Mouse (Mus musculus) thymus, adult 2 months (tissue): ENCODE results near the gene Mob1a. TPM values are rescaled to one million over a fixed set of nuclear protein-coding genes. Genes with fewer than 3 reads are reported as not detected.

Experiments used
- DNase-seq: peaks from one replicate; pipeline ENCODE4 v3.0.0; 2021
- H3K27ac ChIP-seq: fragments of 200-500 bp; 2 replicates; pipeline ENCODE4 v1.5.1; 2012; ENCODE audit warnings: low read length, control low read depth; ENCODE audit not compliant: control insufficient read depth, insufficient read depth
- H3K27me3 ChIP-seq: fragments of 200-500 bp; 2 replicates; pipeline ENCODE4 v1.6.1; 2012; ENCODE audit warnings: mild to moderate bottlenecking, low read length, moderate library complexity, mixed read lengths; ENCODE audit not compliant: control insufficient read depth, insufficient read depth
- H3K36me3 ChIP-seq: fragments of 200-500 bp; 2 replicates; pipeline ENCODE4 v1.6.1; 2012; ENCODE audit warnings: mild to moderate bottlenecking, low read length, moderate library complexity; ENCODE audit not compliant: control insufficient read depth, insufficient read depth
- H3K4me1 ChIP-seq: fragments of 200-500 bp; replicated peaks from 2 replicates; pipeline ENCODE4 v1.6.1; 2012; ENCODE audit warnings: low read length; ENCODE audit not compliant: control insufficient read depth, insufficient read depth
- H3K4me3 ChIP-seq: fragments of 200-500 bp; 2 replicates; pipeline ENCODE4 v1.5.1; 2012; ENCODE audit warnings: mild to moderate bottlenecking, low read length, control low read depth, moderate library complexity; ENCODE audit not compliant: control insufficient read depth, insufficient read depth
- CTCF ChIP-seq: fragments of 200-500 bp; IDR thresholded peaks from 2 replicates; pipeline ENCODE4 v1.5.1; 2012; ENCODE audit warnings: mild to moderate bottlenecking, control low read depth, low read length, moderate library complexity, borderline replicate concordance; ENCODE audit not compliant: control insufficient read depth, poor library complexity, insufficient read depth; ENCODE audit errors: extremely low read depth
- POLR2A ChIP-seq: fragments of 200-500 bp; IDR thresholded peaks from 2 replicates; pipeline ENCODE4 v1.6.1; 2012; ENCODE audit warnings: mild to moderate bottlenecking, low read length, control low read depth, moderate library complexity; ENCODE audit not compliant: control insufficient read depth, poor library complexity, insufficient read depth; ENCODE audit errors: extremely low read depth
- WGBS: fragments of 180-500 bp; shearing (Covaris S2); methylation state at CpG from one replicate; pipeline ENCODE4 v1.1.7; 2018; 5-methylcytosine and 5-hydroxymethylcytosine counted together
- polyA plus RNA-seq: library from polyadenylated mRNA; depleted of rRNA; stranded (reverse); fragments of >200 nt; gene quantifications from 2 replicates; pipeline ENCODE4 v1.2.3, GENCODE M21; 2012

Mob1a gene
- polyA plus RNA-seq, 1 experiment = 49.1 TPM

GRCm38 (mm10) chr6:83317108-83317741 lies 8.6 kb upstream of the Mob1a start:
- TF ChIP-seq CTCF = peak; percentile 91; the same call in 1 of the 2 replicates
- peak; percentile 48 for TF ChIP-seq POLR2A
- peaks cover 10% of the 10 kb centered on the region for H3K4me1 ChIP-seq
- H3K27ac ChIP-seq = no peak overlapping the region
- WGBS = under 1% methylated on average over 52 of the region's 52 CpGs
- H3K27me3 ChIP-seq = no peaks in the 10 kb centered on the region
- peak overlapping the region; percentile 100 for H3K4me3 ChIP-seq
- peak; percentile 95 for DNase-seq
- no peaks in the 10 kb centered on the region for H3K36me3 ChIP-seq

- Histone ChIP-seq H3K27me3 (no peaks in the 10 kb centered on the region), H3K4me3 (no peak overlapping the region), H3K36me3 (no peaks in the 10 kb centered on the region), H3K4me1 (peaks cover 5% of the 10 kb centered on the region), H3K27ac (no peak overlapping the region)
- DNase-seq = no peak
- WGBS = 18% methylated on average over 1 of the region's 1 CpGs
- TF ChIP-seq POLR2A (no peak), CTCF (no peak)
Observed at GRCm38 (mm10) chr6:83321927-83322326, 3.9 kb upstream of the Mob1a start.

- Histone ChIP-seq H3K4me3 (no peak overlapping the region), H3K27me3 (no peaks in the 10 kb centered on the region), H3K27ac (no peak overlapping the region), H3K4me1 (peaks cover 5% of the 10 kb centered on the region), H3K36me3 (no peaks in the 10 kb centered on the region)
- DNase-seq = no peak
- WGBS = 55% methylated on average over 2 of the region's 2 CpGs
- TF ChIP-seq POLR2A (no peak), CTCF (no peak)
Observed at GRCm38 (mm10) chr6:83322794-83323193, 3.0 kb upstream of the Mob1a start.

GRCm38 (mm10) chr6:83323652-83324419 lies 2.0 kb upstream of the Mob1a start:
- Histone ChIP-seq H3K27ac (no peak overlapping the region), H3K4me3 (no peak overlapping the region), H3K36me3 (peaks cover 1% of the 10 kb centered on the region; the same call in 1 of the 2 replicates), H3K27me3 (no peaks in the 10 kb centered on the region), H3K4me1 (peaks cover 5% of the 10 kb centered on the region)
- DNase-seq = no peak
- TF ChIP-seq CTCF (no peak), POLR2A (no peak)
- WGBS = 61% methylated on average over 8 of the region's 8 CpGs

- Histone ChIP-seq H3K4me1 (peaks cover 5% of the 10 kb centered on the region), H3K27ac (no peak overlapping the region), H3K36me3 (peaks cover 22% of the 10 kb centered on the region), H3K4me3 (peak overlapping the region; percentile 77), H3K27me3 (no peaks in the 10 kb centered on the region)
- under 1% methylated on average over 6 of the region's 6 CpGs for WGBS
- no peak for DNase-seq
- TF ChIP-seq CTCF (no peak), POLR2A (no peak)
Observed at GRCm38 (mm10) chr6:83326394-83326736, 549 bp downstream of the Mob1a start.

- Histone ChIP-seq H3K4me3 (peak overlapping the region; percentile 77; the same call in 1 of the 2 replicates), H3K27ac (no peak overlapping the region), H3K4me1 (peaks cover 5% of the 10 kb centered on the region), H3K27me3 (no peaks in the 10 kb centered on the region), H3K36me3 (peaks cover 26% of the 10 kb centered on the region)
- TF ChIP-seq POLR2A (no peak), CTCF (no peak)
- no peak for DNase-seq
- 33% methylated on average over 6 of the region's 6 CpGs for WGBS
Observed at GRCm38 (mm10) chr6:83326761-83327160, 945 bp downstream of the Mob1a start.
